Mouse (Mus musculus) large intestine, adult 2 months (tissue): ENCODE results near the gene Galnt10. TPM values are rescaled to one million over a fixed set of nuclear protein-coding genes. Genes with fewer than 3 reads are reported as not detected.

ENCODE experiments used
- DNase-seq: peaks from one replicate; pipeline ENCODE4 v3.0.0-alpha.2; 2012; ENCODE audit warnings: low read depth, low spot score
- WGBS: fragments of 180-500 bp; shearing (Covaris S2); methylation state at CpG from one replicate; pipeline ENCODE4 v1.1.7; 2018; 5-methylcytosine and 5-hydroxymethylcytosine counted together
- polyA plus RNA-seq: library from polyadenylated mRNA; depleted of rRNA; stranded (reverse); fragments of >200 nt; gene quantifications from 2 replicates; pipeline ENCODE4 v1.2.3, GENCODE M21; 2012

The Galnt10 gene
- polyA plus RNA-seq, 1 experiment, result 29.5 TPM

DNA sequence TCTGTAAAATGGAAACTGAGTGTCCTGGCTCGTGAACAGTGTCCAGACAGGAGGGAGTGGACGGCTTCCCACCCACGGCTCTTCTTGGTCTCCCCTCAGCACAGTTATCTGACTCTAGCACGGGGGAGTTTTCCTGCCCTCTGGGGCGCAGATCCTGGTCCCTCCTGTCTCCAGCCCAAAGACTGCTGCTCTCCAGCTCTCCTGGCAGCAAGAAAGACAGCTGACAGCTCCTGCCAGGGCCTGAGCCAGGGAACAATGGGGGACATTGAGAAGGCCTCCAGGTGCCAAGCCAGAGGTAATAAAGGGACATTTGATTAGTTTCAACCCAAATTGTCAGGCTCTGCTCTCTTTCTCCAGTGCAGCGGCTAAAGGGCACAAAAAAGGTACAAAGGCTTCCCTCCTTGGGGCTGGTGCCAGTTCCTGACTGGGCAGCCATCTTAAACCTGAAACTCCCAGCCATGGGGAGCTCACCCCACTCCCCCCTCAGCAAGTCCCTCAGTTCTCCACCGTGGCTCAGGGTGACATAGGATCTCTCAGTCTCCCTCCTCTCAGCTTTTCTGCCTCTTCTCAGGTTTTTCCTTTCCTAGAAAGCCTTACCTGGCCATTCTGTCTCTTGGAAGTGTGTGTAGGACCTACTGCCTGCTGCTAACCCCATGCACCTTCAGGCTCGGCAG lies 11.5 kb downstream of the Galnt10 start:
- no peak for DNase-seq
- WGBS, result 34% methylated on average over 8 of the region's 8 CpGs

DNA sequence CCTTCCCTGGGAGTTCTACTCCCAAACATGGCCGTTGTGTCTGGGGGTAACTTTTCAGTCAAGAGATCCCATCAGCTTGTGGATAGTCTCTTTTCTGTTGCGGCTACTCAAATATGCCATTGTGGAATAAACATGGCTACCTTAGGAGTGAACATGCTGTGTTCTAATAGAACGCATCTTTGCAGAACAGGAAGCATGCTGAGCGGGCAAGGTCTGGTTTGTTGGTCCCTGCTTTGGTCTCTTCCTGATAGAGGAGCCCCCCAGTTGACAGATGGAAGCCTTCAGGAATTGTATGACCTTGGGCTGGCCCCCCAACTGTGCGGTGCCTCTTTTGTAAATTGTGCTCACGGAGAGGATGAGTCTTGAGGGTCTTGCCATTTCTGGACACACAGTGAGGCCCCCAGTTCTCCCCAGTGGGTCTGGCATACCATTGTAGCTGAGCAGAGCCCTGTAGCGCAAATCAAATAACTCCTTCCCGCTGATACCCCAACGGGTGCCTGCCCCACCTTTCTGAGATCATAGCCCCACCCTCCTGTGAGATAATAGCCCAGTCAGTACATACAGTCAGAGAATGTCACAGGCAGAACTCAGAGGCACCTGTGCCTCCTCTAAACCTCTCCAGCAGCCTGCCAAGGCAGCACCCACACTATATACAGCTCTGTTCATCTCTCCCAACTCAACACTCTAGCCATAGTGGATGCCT lies 12.3 kb downstream of the Galnt10 start:
- no peak for DNase-seq
- 56% methylated on average over 9 of the region's 9 CpGs for WGBS

DNA sequence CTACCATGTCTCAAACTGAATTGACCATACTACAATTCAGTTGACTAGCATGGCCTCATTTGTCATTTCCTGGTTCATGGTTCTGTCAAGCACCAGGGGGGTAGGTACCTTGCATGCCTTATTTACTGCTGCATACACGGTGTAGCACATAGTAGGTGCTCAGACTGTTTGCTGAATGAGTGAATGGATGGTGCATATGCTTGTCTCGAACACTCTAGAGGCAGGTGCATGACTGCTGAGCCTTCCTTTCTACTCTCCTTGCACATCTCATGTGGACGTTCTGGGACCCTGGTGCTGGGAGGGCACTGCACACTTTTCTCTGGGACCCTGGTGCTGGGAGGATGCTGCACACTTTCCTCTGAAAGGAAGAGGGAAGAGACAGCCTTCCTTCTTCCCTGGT lies 13.0 kb downstream of the Galnt10 start:
- WGBS, result 63% methylated on average over 3 of the region's 3 CpGs

DNA sequence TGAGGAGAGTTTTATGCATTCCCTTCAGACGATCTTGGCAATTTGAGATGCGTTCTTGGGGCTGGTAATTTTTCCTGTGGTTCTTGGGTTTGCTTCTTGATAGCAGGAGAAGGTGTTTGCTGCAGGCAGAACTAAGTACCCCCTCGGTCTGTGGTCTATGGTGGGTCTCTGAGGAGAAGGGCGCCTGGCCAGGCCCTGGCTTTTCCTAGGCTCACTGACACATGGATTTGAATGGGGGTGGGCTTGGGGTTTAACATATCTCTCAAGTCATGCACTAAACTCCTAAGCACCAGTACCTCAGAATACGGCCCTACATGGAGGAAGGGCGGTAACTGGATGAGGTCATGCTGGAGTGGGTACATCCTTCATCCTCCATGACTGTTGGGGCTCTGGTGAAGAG lies 13.5 kb downstream of the Galnt10 start:
- DNase-seq, result no peak
- WGBS, result 87% methylated on average over 6 of the region's 6 CpGs

More for the DNA sequence above, 13.0 kb downstream of the Galnt10 start:
- no peak for DNase-seq

DNA sequence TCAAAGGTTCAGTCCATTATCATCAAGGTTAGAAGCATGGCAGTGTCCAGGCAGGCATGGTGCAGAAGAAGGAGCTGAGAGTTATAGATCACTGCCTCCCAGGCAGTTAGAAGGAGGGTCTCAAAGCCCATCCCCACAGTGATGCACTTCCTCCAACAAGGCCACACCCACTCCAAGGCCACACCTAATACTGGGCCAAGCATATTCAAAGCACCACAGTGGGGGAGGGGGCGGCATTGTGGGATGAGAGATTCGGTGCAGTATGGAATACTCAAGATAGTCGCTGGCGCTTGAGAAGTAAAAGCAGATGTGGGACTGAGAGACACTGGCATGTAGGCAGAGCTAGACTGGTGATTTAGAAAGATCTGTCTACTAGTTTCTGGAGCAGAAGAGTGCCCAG lies 14.9 kb downstream of the Galnt10 start:
- DNase-seq, result no peak
- 97% methylated on average over 4 of the region's 4 CpGs for WGBS

DNA sequence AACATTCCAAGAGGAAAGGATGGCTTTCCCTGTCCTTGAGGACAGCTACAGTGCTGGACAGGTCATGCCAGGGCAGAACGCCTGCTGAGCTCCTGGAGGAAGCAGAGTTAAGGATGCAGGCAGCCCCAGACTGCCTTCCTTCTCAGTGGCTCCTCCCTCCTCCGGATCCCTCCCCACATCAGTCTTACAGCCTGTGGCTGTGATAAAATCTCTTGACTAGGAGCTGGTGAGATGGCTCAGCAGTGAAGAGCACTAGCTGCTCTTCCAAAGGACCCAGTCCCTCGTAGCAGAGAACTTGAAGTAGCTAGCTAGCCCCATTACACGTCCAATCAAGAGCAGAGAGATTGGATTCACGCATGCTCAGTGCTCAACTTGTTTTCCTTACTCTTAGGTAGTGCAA lies 15.6 kb downstream of the Galnt10 start:
- DNase-seq, result no peak
- WGBS, result 57% methylated on average over 5 of the region's 5 CpGs

DNA sequence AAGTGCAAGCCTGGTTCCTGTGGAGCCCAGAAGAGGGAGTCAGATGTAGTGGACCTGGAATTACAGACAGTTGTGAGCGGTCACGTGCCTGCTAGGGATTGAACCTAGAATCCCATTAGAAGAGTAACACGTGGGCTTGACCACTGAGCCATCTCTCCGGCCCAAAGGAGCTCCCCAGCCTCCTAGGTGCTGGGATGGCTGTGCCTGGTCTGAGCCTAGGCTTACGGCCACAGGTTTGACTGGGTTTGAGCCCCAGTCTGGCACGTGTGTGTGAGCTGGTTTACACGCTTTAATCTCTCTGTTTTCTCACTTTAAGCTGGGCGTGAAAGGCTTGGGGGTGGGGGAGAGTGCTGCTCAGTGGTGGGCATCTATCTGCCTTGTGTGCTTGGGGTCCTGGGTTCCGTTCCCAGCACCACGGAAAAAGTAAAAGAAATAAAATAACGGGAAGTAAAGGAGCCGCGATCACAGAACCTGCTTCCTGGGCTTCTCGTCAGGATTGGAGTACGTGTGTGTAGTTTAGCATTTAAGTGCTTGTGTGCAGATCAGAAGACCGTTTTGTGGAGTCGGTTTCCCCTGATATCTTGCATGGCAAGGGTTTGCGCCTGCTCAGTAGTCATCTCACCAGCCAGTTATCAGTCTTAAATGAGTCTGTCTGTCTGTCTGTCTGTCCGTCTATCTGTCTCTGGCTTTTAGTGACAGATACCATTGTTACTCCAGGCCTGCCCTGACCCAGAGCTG lies 16.4 kb downstream of the Galnt10 start:
- 92% methylated on average over 19 of the region's 19 CpGs for WGBS

DNA sequence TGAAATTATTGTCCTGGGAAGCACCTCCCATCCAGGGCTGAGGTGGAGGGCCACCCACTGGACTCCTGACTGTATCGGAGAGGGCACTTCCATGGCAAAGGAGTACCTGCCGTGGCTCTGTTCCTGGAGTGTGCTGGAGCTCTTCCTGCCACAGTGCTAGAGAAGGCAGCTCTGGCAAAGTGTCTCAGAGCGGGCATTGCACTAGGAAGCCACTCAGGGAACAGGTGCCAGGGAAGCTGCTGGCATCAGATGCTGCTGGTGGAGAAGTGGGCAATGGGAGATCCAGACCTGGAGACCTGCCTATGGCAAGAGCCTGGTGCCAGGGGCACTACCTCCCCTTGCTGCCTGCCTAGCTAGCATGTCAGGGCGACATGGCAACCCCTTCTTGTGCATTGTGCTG lies 17.0 kb downstream of the Galnt10 start:
- 59% methylated on average over 4 of the region's 4 CpGs for WGBS
- DNase-seq, result no peak

More for the DNA sequence above, 16.4 kb downstream of the Galnt10 start:
- no peak for DNase-seq

DNA sequence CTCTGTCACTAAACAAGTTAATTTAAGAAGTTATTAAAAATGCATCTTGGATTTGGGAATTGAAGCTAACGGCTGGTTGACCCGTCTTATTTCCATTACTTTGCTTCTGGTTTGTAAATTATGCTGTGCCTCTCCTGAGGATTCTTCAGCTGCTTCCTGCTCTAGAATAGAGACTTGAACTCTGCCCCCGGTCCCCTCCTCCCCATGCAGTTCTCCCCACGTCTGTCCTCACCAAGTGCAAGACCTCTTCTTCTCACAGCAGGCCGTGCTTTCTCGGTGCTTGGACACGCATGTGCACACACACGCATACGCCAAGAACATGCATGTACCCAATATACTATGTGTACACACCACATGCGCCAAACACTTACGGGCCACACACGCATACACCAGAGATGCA lies 18.0 kb downstream of the Galnt10 start:
- no peak for DNase-seq
- WGBS, result 73% methylated on average over 12 of the region's 12 CpGs

DNA sequence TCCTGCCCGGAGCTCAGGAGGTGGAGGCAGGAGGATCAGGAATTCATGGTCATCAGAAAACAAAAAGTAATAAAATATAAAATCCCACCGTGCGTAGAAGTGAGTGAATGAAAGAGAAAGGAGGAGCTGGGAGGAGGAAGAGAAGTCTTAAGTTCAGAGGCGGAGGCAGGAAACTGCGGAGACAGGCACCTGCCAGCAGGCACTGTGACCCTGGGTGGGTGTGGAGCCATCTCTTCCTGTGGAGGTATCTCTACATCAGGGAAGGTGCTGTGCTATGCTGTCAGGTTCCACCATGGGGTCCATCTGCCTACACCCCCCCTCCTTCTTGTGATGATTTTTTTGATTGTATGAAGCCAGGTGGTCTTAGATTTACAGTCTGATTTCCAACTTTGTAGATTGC lies 19.5 kb downstream of the Galnt10 start:
- 44% methylated on average over 5 of the region's 5 CpGs for WGBS
- no peak for DNase-seq

DNA sequence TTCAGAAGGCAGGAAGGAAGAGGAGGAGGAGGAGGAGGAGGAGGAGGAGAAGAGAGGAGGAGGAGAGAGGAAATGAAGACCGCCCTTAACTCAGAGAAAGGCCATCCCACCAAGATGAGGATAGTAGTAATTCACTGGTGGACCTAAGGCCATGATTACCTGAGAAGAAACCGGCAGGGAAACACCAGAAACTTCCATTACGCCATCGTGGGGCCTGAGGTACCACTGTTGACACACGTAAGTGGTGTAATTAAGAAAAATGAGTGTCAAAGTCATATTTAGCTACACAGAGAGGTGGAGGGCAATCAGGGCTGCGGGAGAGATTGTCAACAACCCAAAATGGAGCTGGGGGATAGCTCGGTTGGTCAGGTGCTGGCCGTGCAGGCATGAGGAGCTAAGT lies 23.0 kb downstream of the Galnt10 start:
- DNase-seq, result no peak
- 70% methylated on average over 8 of the region's 8 CpGs for WGBS

DNA sequence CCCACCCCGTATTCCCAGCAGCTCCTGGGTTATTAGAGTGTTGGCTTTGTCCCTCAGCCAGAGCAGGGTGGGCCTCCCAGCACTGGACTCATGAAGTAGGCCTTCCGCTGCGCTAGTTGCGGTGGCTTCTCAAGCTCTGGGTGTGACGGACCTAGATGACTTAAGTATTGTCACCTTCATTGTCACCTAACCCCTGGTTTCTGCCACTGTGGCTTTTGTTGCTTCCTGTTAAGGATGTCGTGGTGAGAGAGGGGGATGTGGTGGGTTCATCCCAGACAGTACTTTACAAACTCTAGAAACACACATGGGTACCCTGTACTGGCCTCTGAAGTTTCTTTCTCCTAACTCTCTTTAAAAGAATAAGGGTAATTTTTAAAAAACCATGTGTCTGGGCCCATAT lies 24.3 kb downstream of the Galnt10 start:
- no peak for DNase-seq
- 81% methylated on average over 6 of the region's 6 CpGs for WGBS

DNA sequence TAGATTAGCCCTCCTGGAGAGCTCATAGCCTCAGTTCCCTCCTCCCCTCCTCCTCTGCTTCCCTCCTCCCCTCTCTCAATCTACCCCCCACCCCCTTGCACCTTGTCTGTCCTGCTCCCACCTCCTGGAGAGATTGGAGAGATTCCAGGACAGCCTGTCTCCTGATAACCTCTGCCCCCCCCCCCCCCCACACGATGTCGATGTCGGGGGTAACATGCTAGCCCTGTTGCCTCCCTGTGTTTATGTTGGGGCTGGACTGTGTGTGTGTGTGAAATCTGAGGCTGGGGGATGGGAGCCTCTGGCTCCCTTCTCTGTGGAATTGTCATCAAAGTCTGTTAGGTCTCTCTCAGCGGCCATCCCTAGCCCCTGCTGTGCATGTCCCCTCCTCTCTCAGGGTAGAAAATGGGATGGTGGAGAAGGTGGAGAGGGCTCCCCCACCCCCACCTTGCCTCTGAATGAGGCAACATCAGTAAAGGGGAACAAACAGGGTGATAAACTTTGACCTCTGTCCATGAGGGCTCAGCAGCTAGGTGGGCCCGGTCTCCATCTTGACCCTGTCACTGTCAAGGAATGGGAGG lies 26.0 kb downstream of the Galnt10 start:
- DNase-seq, result no peak
- WGBS, result 53% methylated on average over 5 of the region's 5 CpGs

DNA sequence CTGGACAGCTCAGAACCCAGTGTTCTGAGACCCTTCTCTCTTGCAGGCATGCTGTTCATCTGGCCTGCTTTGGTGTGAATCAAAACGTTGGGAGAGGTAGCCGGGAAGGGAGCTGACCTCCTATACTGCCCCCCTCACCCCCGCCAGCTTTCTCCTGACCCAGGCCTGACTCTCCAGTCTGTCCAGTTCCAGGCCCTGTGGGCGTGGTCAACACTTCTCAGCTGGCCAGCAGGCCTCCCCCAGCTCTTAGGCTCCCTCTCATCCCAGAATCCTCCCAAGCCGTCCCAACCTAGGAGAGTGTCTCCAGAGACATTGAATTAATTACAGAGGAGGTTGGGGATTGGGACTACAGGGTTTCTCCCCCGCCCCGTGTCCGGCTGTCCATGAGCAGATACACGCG lies 26.6 kb downstream of the Galnt10 start:
- DNase-seq, result no peak
- WGBS, result 80% methylated on average over 10 of the region's 10 CpGs

DNA sequence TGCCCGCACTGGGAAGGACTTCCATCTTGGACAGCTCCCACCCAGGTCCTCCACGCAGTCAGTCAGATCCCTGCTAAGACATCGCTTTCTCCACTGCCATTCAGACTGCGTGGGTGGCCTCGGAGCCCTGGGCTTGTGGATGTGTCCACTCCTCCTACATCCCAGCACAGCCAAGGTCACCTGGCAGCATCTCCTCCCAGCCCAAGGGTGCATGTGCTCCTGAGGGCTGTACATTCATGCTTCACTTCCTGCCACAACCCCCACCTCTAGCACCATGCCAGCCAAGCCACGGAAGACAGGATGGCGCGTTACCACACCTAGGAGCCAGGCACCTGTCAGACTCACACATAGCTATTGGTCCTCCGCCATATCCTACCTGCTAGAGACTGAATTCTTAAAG lies 27.8 kb downstream of the Galnt10 start:
- no peak for DNase-seq
- 61% methylated on average over 9 of the region's 9 CpGs for WGBS

DNA sequence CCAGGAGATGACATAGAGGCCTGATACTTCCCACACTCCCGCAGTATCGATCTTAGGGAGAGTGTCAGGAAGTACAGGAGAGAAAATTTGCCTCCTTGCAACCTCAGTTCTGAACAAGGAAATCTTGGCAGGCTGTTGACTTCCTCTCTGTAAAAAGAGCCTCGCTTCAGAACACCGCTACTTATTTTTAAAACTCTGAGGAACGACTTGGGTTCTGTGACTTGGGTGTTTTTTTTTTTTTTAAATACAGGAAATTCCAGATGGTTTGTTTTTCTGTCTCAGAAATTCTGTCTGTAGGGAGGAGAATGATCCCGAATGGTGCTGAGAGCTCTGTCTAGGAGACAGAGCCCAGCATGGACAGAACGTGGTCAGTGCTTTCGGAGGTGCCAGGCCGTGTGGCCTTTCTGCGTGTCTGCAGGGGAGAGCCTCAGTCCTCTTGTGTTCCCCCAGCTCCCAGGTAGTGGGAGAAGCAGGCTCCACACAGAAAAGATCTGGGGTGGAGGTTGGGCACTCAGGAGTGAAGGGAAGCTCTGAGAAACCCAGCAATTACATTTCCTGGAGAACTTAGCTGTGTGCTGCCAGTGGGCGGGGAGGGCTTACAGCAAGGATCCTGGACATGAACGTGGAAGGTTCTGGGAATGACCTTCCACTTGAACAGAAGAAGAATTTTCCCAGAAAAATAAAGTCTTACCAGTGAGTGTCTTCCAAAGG lies 28.9 kb downstream of the Galnt10 start:
- DNase-seq, result no peak
- 29% methylated on average over 12 of the region's 12 CpGs for WGBS

DNA sequence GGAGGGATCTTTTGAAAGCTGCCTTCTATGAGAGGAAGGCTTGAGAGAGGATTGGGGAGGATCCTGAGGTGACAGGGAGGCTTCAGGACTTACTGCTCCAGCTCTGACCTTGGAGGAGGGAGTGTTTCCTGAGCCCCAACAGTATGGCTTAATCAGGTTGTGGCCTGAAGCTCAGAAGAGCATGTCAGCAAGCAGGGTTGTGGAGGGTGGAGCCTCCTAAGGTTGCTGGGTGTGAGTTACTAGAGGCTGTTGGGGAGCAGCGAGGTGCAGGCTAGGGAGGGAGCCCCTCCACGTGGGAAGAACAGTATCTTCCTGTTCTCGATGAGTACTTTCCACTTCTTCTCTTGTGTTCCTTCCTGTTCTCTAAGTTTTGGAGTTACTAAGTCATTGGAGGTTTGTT lies 32.0 kb downstream of the Galnt10 start:
- no peak for DNase-seq
- 37% methylated on average over 3 of the region's 3 CpGs for WGBS

DNA sequence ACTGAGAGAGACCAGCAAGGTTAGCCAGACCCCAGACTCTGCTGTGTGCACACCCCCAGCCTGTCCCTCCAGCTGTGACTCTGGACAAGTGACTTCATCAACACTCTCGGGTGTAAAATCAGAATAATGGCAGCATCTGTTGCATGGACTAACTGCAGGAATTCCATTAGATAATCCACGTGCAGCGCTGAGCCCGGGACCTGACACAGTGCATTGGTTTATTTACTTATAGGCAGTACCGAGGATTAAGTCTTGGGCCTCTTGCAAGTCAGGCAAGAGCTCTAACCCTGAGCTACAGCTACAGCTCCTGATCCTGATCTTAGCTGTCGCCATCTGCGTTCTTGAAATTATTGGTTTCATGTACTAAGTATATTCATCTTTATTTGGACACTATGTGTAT lies 37.3 kb downstream of the Galnt10 start:
- 47% methylated on average over 7 of the region's 7 CpGs for WGBS

DNA sequence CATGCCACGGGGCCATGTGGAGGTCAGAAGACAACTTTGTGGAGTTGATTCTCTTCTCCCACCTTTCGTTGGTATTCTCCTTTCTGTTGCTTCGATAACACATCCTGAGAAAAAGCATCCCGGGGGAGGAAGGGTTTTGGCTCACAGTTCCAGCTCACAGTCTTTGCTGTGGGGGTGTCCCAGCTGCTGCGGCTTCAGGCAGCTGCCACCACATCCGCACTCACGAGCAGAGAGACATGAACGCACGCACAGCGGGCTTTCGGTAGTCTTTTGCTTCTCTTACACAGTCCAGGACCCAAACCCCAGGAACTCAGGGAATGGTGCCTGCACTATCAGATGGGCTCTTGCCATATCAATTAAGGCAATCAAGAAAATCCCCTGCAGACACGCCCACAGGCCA lies 37.9 kb downstream of the Galnt10 start:
- no peak for DNase-seq
- WGBS, result 71% methylated on average over 12 of the region's 12 CpGs

More for the DNA sequence above, 37.3 kb downstream of the Galnt10 start:
- DNase-seq, result no peak

DNA sequence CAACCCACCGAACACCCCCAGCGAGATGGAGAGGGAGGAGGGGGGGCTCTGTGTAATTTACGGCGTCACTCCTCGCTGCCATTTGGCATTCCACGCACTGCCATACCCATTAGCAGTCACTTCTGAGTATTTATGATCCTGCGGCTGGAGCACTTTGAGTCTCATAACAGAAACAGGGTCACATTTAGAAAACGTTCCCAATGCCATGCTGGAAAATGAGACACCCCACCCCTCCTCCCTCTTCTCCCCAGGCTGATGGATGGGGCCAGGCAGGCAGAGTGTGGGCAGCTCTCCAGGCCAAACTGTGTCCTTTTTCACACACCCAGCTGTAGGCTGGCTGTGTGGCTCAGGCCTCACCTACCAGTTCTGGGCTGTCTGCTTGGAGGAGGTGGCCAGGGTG lies 38.7 kb downstream of the Galnt10 start:
- DNase-seq, result no peak
- 30% methylated on average over 8 of the region's 8 CpGs for WGBS
